Mouse (Mus musculus): ENCODE data around the gene Gm12166.

Gm12166 gene

GRCm38 (mm10) chr11:46073061-46073849, 21.1 kb upstream of the Gm12166 start:
- no peak for DNase-seq (ENCODE audit: low spot score)

- DNase-seq (ENCODE audit: low spot score): no peak
Observed at GRCm38 (mm10) chr11:46072466-46073060, 20.4 kb upstream of the Gm12166 start.

DNA sequence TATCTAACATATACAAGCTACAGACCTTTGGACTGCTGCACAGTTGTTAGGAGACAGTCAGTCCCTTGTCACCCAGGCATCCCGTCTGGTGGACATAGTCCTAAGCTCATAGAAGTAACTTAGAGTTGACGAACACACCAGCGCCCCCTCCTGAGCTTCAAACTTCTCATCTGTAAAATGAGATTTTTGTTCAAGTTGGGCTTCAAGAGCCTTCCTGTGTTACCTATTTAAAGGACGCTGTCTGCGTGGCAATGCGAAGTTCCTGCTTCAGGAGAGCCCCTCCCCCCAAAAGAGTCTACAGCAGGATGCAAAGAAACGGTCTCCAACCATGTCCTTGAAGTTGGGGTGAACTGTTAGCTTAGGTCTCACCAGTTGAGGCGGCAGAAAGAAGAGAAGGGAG, 18.7 kb upstream of the Gm12166 start:
- no peak for DNase-seq (ENCODE audit: low spot score)

GRCm38 (mm10) chr11:46070161-46070560, 18.0 kb upstream of the Gm12166 start:
- DNase-seq (ENCODE audit: low spot score): no peak

DNA sequence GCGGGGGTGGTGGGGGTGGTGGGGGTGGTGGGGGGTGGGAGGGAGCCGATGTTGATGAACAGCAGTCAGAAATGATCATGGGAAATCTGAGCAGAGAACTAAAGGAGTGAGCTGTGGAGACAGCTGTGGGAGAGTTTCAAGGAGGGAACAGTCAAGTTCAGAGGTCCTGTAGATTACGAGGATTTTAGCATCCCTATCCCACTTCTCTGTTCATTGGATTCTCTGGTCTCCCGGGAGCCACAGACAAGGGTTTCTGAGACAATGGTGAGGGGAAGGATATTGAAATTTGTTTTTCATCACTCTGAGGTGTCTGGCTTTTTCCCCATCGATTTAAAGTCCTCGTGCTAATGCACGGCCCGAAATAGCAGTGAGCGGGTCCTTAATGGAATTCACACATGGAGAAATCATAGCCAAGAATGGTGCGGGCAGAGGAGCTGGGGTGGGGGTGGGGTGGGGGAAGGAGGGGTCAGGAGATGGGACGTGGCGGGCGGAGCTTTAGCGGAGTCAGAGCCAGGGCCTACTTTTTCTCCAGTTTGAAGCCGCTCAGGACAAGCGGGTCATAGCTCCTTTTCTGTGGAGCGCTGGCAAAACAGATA, 17.4 kb upstream of the Gm12166 start:
- DNase-seq (ENCODE audit: low spot score): no peak

- DNase-seq (ENCODE audit: low spot score): no peak
Observed at GRCm38 (mm10) chr11:46068756-46069407, 16.8 kb upstream of the Gm12166 start.

DNA sequence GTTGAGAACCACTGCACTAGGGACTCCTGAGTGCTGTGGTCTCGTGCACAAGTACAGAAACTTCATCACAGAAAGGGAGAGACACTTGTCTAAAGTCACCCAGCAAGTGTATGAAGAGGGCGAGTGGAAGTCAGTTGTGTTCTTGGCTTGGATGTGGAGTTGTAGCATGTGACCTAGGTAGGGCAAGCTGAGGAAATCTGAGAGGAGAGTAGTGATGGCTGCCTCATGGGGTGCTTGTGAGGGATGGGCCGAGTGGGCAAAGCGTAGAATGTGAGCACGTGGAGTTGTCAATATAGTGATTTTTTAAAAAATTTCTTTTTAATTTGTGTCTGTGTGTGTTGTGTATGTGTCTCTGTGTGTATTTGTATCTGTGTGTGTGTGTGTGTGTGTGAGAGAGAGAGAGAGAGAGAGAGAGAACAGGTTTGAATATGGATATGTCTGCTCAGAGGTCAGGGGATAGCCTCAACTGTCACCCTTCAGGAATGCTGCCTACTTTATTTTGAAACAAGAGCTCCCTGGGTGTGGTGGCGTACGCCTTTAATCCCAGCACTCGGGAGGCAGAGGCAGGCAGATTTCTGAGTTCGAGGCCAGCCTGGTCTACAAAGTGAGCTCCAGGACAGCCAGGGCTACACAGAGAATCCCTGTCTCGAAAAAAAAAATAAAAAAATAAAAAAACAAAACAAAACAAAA, 15.4 kb upstream of the Gm12166 start:
- no peak for DNase-seq (ENCODE audit: low spot score)

GRCm38 (mm10) chr11:46065201-46066011, 13.3 kb upstream of the Gm12166 start:
- DNase-seq (ENCODE audit: low spot score): no peak

DNA sequence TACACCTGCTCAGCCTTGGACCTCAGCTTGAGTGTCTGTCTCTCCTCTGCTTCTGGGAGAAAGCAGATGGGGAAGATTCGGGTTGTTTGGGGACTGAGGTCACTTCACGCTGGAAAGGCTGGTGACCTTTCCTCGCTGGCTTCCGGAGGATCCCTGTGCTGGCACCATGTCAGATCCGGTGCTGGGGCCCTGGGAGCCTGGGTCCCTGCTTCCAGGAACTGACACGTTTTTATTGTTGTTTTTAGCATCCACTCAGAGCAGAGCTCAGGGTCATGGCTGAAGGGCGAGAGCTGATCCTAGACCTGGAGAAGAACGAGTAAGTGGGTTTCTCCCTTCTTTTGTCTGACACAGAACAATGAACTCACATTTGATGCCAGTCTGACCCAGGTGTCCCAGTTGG, 12.6 kb upstream of the Gm12166 start:
- DNase-seq (ENCODE audit: low spot score): no peak

DNA sequence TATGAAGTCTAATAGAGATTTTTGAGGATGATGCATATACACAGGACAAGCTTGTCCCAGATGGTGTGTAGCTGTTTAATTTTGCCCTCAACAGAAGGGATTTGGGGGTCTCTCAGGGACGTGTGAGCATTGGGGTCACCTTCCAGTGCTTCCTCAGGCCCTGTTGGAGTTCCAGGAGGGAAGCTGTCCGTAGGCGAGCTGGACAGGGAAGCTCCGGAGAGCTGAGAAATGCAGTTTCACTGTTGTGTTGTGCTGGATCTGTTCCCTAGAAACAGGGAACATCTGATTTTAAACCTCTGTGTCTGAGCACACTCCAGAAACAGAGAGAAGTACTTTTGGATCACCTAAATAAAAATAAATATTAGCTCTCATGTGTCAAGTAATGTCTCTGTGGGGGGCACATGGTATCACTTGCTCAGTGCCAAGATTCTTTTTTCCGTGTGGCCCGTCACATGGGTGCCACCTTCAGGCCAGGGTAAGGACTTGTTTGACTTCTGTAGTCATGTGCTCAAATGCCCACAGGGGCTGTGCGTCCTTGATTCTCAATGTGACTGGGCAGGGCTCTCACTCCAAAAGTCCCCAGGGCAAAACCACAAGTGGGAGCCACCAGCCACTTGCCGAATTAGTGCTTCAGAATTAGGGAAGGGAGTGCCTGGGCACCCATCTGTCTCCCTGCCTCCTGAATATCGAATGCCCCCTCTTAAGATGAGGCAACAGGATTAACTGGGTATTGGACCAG, 11.0 kb upstream of the Gm12166 start:
- no peak for DNase-seq (ENCODE audit: low spot score)

GRCm38 (mm10) chr11:46062569-46062968, 10.4 kb upstream of the Gm12166 start:
- no peak for DNase-seq (ENCODE audit: low spot score)

- no peak for DNase-seq (ENCODE audit: low spot score)
Observed at GRCm38 (mm10) chr11:46061776-46062445, 9.8 kb upstream of the Gm12166 start.

DNA sequence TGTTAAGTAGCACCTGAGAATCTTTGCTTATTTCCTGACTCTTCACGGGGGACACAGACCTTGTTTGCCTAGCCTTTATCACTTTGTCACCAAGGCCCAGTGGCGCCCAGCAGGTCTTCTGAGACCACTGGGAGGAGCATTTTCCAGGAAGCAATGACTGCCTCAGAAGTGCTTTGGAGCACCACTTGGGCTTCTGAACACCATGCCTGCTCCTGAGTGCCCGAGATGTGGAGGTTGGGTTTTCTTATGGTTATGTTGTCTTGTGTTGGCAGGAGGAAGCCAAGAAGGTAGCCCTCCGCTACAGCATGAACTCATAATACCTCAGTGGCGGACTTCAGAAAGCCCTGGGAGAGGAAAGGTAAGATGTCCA, 8.5 kb upstream of the Gm12166 start:
- DNase-seq (ENCODE audit: low spot score): no peak

GRCm38 (mm10) chr11:46059887-46060650, 7.9 kb upstream of the Gm12166 start:
- no peak for DNase-seq (ENCODE audit: low spot score)

- DNase-seq (ENCODE audit: low spot score): no peak
Observed at GRCm38 (mm10) chr11:46058916-46059315, 6.8 kb upstream of the Gm12166 start.

GRCm38 (mm10) chr11:46058011-46058410, 5.9 kb upstream of the Gm12166 start:
- no peak for DNase-seq (ENCODE audit: low spot score)

- DNase-seq (ENCODE audit: low spot score): no peak
Observed at GRCm38 (mm10) chr11:46056770-46057411, 4.8 kb upstream of the Gm12166 start.

GRCm38 (mm10) chr11:46055896-46056769, 4.0 kb upstream of the Gm12166 start, which contains the start of gene Adam19:
TSS of gene Adam19 (plus strand) at chr11:46055992.
- peak; percentile 45 for DNase-seq (ENCODE audit: low spot score)

Measured in testis, postnatal 14 days (tissue).